Mouse (Mus musculus): Measurements from ENCODE around the gene Mboat1.

GRCm38 (mm10) chr13:30239396-30239795 is 103.1 kb downstream of the Mboat1 start:
- TF ChIP-seq ZC3H11A (IDR thresholded peaks at IDR 0.05; ENCODE audit: borderline replicate concordance, low read depth, low read length) (no peak), MAFK (IDR thresholded peaks at IDR 0.05; ENCODE audit: insufficient read depth, low read depth, low read length) (no peak), ZNF384 (IDR thresholded peaks at IDR 0.05; ENCODE audit: low read depth, low read length) (no peak)

Measured in ES-E14 (cell line).